Mouse (Mus musculus): ENCODE results near the gene Gm2026.
"Not testable (repeated sequence)": the region's sequence is repeated elsewhere in the genome, so short reads cannot be mapped to it uniquely, and the experiment has no call there.

The Gm2026 gene

GRCm38 (mm10) chr2:175965031-175965430 lies at the start of gene Gm2026:
Gene Gm2026 (plus strand): TSS chr2:175965331.
- not testable (repeated sequence) for DNase-seq (ENCODE audit: low read depth)

GRCm38 (mm10) chr2:175931000-175931399 lies 34.1 kb upstream of the Gm2026 start, which contains the start of gene Zfp966:
Gene Zfp966 (minus strand): TSS chr2:175931100.
- DNase-seq (ENCODE audit: low read depth): not testable (repeated sequence)

Data from fibroblast of lung, adult 2 months (primary cell).